Mouse (Mus musculus) midbrain, embryonic 13.5 days (tissue): ENCODE results near the gene Ptprm. TPM values are rescaled to one million over a fixed set of nuclear protein-coding genes. Genes with fewer than 3 reads are reported as not detected.

Experiments used
- ATAC-seq: fragments of 200-750 bp; cut with Nextera tagmentation; 2 replicates; pipeline ENCODE4 v1.8.0; 2017; ENCODE audit warnings: mild to moderate bottlenecking, moderate TSS enrichment, moderate library complexity
- H3K27ac ChIP-seq: fragments of 300-500 bp; sonication (generic); 2 replicates; pipeline ENCODE4 v1.5.1; 2015; ENCODE audit warnings: inconsistent platforms, mild to moderate bottlenecking, moderate library complexity
- H3K27me3 ChIP-seq: fragments of 300-500 bp; sonication (generic); 2 replicates; pipeline ENCODE4 v1.6.1; 2015; ENCODE audit warnings: mild to moderate bottlenecking, inconsistent platforms
- H3K36me3 ChIP-seq: fragments of 300-500 bp; sonication (generic); 2 replicates; pipeline ENCODE4 v1.6.1; 2015; ENCODE audit warnings: mild to moderate bottlenecking, inconsistent platforms
- H3K4me1 ChIP-seq: fragments of 300-500 bp; sonication (generic); replicated peaks from 2 replicates; pipeline ENCODE4 v1.6.1; 2015; ENCODE audit warnings: inconsistent platforms
- H3K4me2 ChIP-seq: fragments of 300-500 bp; sonication (generic); replicated peaks from 2 replicates; pipeline ENCODE4 v1.6.1; 2015; ENCODE audit warnings: moderate library complexity, mild to moderate bottlenecking, inconsistent platforms
- H3K4me3 ChIP-seq: fragments of 300-500 bp; sonication (generic); replicated peaks from 2 replicates; pipeline ENCODE4 v1.5.1; 2015; ENCODE audit warnings: mild to moderate bottlenecking, inconsistent platforms
- H3K9ac ChIP-seq: fragments of 300-500 bp; sonication (generic); replicated peaks from 2 replicates; pipeline ENCODE4 v1.6.1; 2015; ENCODE audit warnings: mild to moderate bottlenecking, inconsistent platforms
- H3K9me3 ChIP-seq: fragments of 300-500 bp; sonication (generic); 2 replicates; pipeline ENCODE4 v1.6.1; 2016; ENCODE audit warnings: mild to moderate bottlenecking, inconsistent platforms
- WGBS: fragments of 180-500 bp; shearing (Covaris S2); methylation state at CpG from one replicate; pipeline ENCODE4 v1.1.7; 2015; 5-methylcytosine and 5-hydroxymethylcytosine counted together
- polyA plus RNA-seq: library from polyadenylated mRNA; unstranded; fragments of >200 nt; fragmentation: Nextera tagmentation; extraction: Ambion mirVana; gene quantifications from 2 replicates; pipeline ENCODE4 v1.2.1, GENCODE M21; 2015

Ptprm gene
- polyA plus RNA-seq, 1 experiment from 2014 or later, result 10.6 TPM

GRCm38 (mm10) chr17:66996016-66996415 lies 358.2 kb downstream of the Ptprm start:
- H3K9me3 ChIP-seq, result 0 out of 2 replicates have a peak, but pooled peaks cover 6% of the 10 kb centered on the region
- H3K27me3 ChIP-seq, result no peaks in the 10 kb centered on the region
- H3K36me3 ChIP-seq, result no peaks in the 10 kb centered on the region
- 95% methylated on average over 6 of the region's 6 CpGs for WGBS
- no peak overlapping the region for H3K4me2 ChIP-seq
- H3K9ac ChIP-seq, result no peak overlapping the region
- no peak for ATAC-seq
- no peaks in the 10 kb centered on the region for H3K4me1 ChIP-seq
- no peak overlapping the region for H3K4me3 ChIP-seq
- H3K27ac ChIP-seq, result no peak overlapping the region

- Histone ChIP-seq H3K9me3 (no peaks in the 10 kb centered on the region), H3K4me3 (no peak overlapping the region), H3K4me2 (no peak overlapping the region), H3K4me1 (no peaks in the 10 kb centered on the region; the same call in 1 of the 2 replicates), H3K9ac (no peak overlapping the region), H3K36me3 (no peaks in the 10 kb centered on the region), H3K27me3 (no peaks in the 10 kb centered on the region), H3K27ac (no peak overlapping the region)
- no peak for ATAC-seq
- 88% methylated on average over 4 of the region's 4 CpGs for whole genome bisulfite sequencing
Measured at GRCm38 (mm10) chr17:66991815-66992214, 362.4 kb downstream of the Ptprm start.

DNA sequence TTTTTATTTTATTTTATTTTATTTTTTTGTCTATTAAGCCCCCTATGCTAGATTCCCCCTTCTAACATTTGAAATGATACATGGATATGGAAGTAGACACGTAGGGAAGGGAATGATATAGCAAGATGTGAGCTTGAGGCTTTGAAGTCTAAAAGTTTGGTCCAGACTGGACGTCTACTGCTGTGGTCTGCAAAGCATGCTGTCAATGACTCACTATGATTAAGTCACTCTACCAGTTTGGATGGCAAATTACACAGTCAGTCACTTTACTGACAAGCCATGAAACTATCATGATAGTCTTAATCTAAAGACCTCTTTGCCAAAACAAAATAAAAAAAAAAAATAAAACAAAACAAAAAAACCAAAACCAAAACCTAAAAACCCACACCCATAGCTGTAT lies 363.5 kb downstream of the Ptprm start:
- Histone ChIP-seq H3K4me2 (no peak overlapping the region), H3K36me3 (no peaks in the 10 kb centered on the region), H3K27ac (no peak overlapping the region), H3K4me1 (no peaks in the 10 kb centered on the region; the same call in 1 of the 2 replicates), H3K4me3 (no peak overlapping the region), H3K9me3 (no peaks in the 10 kb centered on the region), H3K27me3 (no peaks in the 10 kb centered on the region), H3K9ac (no peak overlapping the region)
- 26% methylated on average over 2 of the region's 2 CpGs for WGBS
- ATAC-seq, result no peak

GRCm38 (mm10) chr17:66988014-66988413 lies 366.2 kb downstream of the Ptprm start:
- 95% methylated on average over 1 of the region's 1 CpGs for WGBS
- ATAC-seq, result no peak
- H3K9me3 ChIP-seq, result no peaks in the 10 kb centered on the region
- H3K4me3 ChIP-seq, result no peak overlapping the region
- no peak overlapping the region for H3K9ac ChIP-seq
- no peaks in the 10 kb centered on the region for H3K27me3 ChIP-seq
- no peak overlapping the region for H3K4me2 ChIP-seq
- H3K4me1 ChIP-seq, result no peaks in the 10 kb centered on the region; the same call in 1 of the 2 replicates
- H3K36me3 ChIP-seq, result no peaks in the 10 kb centered on the region
- H3K27ac ChIP-seq, result no peak overlapping the region

GRCm38 (mm10) chr17:66981649-66982048 lies 372.6 kb downstream of the Ptprm start:
- Histone ChIP-seq H3K4me1 (no peaks in the 10 kb centered on the region), H3K27ac (no peak overlapping the region), H3K9me3 (no peaks in the 10 kb centered on the region), H3K36me3 (no peaks in the 10 kb centered on the region), H3K4me3 (no peak overlapping the region), H3K27me3 (no peaks in the 10 kb centered on the region), H3K9ac (no peak overlapping the region), H3K4me2 (no peak overlapping the region)
- WGBS, result 85% methylated on average over 2 of the region's 2 CpGs
- ATAC-seq, result no peak

- Histone ChIP-seq H3K4me1 (no peaks in the 10 kb centered on the region), H3K9ac (no peak overlapping the region), H3K27ac (no peak overlapping the region), H3K4me3 (no peak overlapping the region), H3K4me2 (no peak overlapping the region), H3K27me3 (no peaks in the 10 kb centered on the region), H3K9me3 (no peaks in the 10 kb centered on the region), H3K36me3 (no peaks in the 10 kb centered on the region)
- WGBS, result 84% methylated on average over 5 of the region's 5 CpGs
- no peak for ATAC-seq
Measured at GRCm38 (mm10) chr17:66979971-66980370, 374.3 kb downstream of the Ptprm start.

- ATAC-seq, result no peak
- 76% methylated on average over 5 of the region's 5 CpGs for WGBS
- H3K36me3 ChIP-seq, result no peaks in the 10 kb centered on the region
- H3K4me3 ChIP-seq, result no peak overlapping the region
- H3K4me2 ChIP-seq, result no peak overlapping the region
- no peaks in the 10 kb centered on the region for H3K4me1 ChIP-seq
- H3K27ac ChIP-seq, result no peak overlapping the region
- no peaks in the 10 kb centered on the region for H3K9me3 ChIP-seq
- no peaks in the 10 kb centered on the region for H3K27me3 ChIP-seq
- H3K9ac ChIP-seq, result no peak overlapping the region
Measured at GRCm38 (mm10) chr17:66976490-66976889, 377.8 kb downstream of the Ptprm start.

GRCm38 (mm10) chr17:66972976-66973375 lies 381.3 kb downstream of the Ptprm start:
- Histone ChIP-seq H3K4me2 (no peak overlapping the region), H3K9me3 (no peaks in the 10 kb centered on the region), H3K9ac (no peak overlapping the region), H3K4me3 (no peak overlapping the region), H3K27me3 (no peaks in the 10 kb centered on the region), H3K27ac (no peak overlapping the region), H3K4me1 (no peaks in the 10 kb centered on the region), H3K36me3 (no peaks in the 10 kb centered on the region)
- 87% methylated on average over 3 of the region's 3 CpGs for WGBS
- no peak for ATAC-seq

DNA sequence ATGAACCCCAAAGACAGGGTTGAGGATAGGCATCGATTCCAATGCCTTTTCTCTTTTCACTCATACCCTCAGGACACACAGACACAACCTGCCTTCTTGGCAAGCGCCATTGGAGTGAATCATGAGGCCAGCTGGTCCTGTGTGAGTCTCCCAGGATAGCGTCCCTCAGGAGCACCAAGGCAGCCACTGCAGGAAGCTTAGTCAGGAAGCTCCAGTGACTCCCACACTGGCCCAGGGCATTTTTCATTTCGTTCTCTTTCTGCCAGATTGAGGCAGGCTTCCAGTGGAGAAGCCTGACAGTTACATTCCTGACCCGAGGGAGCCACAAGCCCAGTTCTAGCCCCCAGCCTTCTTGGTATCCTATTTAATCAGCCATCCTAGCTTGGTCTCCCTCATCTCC lies 393.3 kb downstream of the Ptprm start:
- Histone ChIP-seq H3K4me2 (no peak overlapping the region), H3K4me3 (no peak overlapping the region), H3K9ac (no peak overlapping the region), H3K9me3 (no peaks in the 10 kb centered on the region), H3K36me3 (no peaks in the 10 kb centered on the region), H3K27ac (no peak overlapping the region), H3K27me3 (no peaks in the 10 kb centered on the region), H3K4me1 (no peaks in the 10 kb centered on the region)
- ATAC-seq, result no peak
- WGBS, result 74% methylated on average over 5 of the region's 5 CpGs

DNA sequence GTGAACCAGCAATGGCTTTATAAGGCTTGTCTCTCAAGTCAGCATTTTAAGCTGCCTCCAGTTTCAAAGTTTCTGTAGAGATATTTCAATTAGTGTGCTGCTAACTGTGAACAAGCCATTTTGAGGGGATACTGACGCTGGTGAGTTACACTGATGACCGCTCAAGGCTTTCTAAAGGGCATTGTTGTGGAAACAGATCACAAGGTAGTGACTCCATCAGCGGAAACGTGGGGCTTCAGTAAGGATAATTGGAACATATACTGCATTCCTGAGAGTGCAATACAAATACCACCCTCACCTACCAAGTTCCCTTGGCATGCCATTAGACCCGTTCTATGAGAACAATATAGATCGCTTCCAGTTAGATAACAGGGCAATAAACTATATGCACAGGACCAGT lies 393.7 kb downstream of the Ptprm start:
- WGBS, result 75% methylated on average over 6 of the region's 6 CpGs
- ATAC-seq, result no peak
- Histone ChIP-seq H3K9me3 (no peaks in the 10 kb centered on the region), H3K27ac (no peak overlapping the region), H3K36me3 (no peaks in the 10 kb centered on the region), H3K4me3 (no peak overlapping the region), H3K27me3 (no peaks in the 10 kb centered on the region), H3K9ac (no peak overlapping the region), H3K4me2 (no peak overlapping the region), H3K4me1 (no peaks in the 10 kb centered on the region)

GRCm38 (mm10) chr17:66959815-66960214 lies 394.4 kb downstream of the Ptprm start:
- no peak overlapping the region for H3K9ac ChIP-seq
- no peak for ATAC-seq
- no peak overlapping the region for H3K4me2 ChIP-seq
- H3K27ac ChIP-seq, result no peak overlapping the region
- H3K4me1 ChIP-seq, result no peaks in the 10 kb centered on the region
- 92% methylated on average over 2 of the region's 2 CpGs for WGBS
- no peaks in the 10 kb centered on the region for H3K36me3 ChIP-seq
- H3K4me3 ChIP-seq, result no peak overlapping the region
- H3K9me3 ChIP-seq, result no peaks in the 10 kb centered on the region
- H3K27me3 ChIP-seq, result no peaks in the 10 kb centered on the region

GRCm38 (mm10) chr17:66958766-66959165 lies 395.5 kb downstream of the Ptprm start:
- H3K4me1 ChIP-seq, result no peaks in the 10 kb centered on the region
- WGBS, result 78% methylated on average over 2 of the region's 2 CpGs

DNA sequence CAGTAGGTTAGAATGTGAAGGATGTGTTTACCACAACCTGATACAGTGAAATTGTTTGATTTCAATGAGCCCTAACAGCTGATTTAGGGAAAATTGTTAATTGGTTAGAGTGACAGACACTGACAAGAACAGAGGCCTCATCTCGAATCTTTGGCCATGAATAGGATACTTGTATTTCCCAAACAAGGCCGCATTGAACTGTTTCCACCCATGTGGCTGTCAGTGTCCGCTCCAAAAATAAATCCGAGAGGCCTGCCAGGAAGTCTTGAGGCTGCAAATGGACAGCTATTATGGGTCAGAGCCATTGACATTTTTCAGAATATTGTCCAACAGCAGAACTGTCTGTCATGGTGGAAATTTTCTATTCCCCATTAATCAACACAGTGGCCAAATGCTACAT lies 409.8 kb downstream of the Ptprm start:
- H3K27ac ChIP-seq, result no peak overlapping the region
- WGBS, result 70% methylated on average over 4 of the region's 4 CpGs

More at GRCm38 (mm10) chr17:66958766-66959165, 395.5 kb downstream of the Ptprm start:
- no peak overlapping the region for H3K4me3 ChIP-seq
- no peak overlapping the region for H3K27ac ChIP-seq
- H3K9me3 ChIP-seq, result no peaks in the 10 kb centered on the region
- H3K4me2 ChIP-seq, result no peak overlapping the region
- no peak for ATAC-seq
- H3K9ac ChIP-seq, result no peak overlapping the region
- H3K27me3 ChIP-seq, result no peaks in the 10 kb centered on the region
- no peaks in the 10 kb centered on the region for H3K36me3 ChIP-seq

More for the DNA sequence above, 409.8 kb downstream of the Ptprm start:
- H3K4me3 ChIP-seq, result no peak overlapping the region
- H3K36me3 ChIP-seq, result no peaks in the 10 kb centered on the region
- no peak for ATAC-seq
- H3K4me2 ChIP-seq, result no peak overlapping the region
- H3K9me3 ChIP-seq, result no peaks in the 10 kb centered on the region
- H3K9ac ChIP-seq, result no peak overlapping the region
- no peaks in the 10 kb centered on the region for H3K27me3 ChIP-seq
- H3K4me1 ChIP-seq, result 0 out of 2 replicates have a peak, but pooled peaks cover 3% of the 10 kb centered on the region
